Mouse (Mus musculus): ENCODE results near the gene Psat1.

DNA sequence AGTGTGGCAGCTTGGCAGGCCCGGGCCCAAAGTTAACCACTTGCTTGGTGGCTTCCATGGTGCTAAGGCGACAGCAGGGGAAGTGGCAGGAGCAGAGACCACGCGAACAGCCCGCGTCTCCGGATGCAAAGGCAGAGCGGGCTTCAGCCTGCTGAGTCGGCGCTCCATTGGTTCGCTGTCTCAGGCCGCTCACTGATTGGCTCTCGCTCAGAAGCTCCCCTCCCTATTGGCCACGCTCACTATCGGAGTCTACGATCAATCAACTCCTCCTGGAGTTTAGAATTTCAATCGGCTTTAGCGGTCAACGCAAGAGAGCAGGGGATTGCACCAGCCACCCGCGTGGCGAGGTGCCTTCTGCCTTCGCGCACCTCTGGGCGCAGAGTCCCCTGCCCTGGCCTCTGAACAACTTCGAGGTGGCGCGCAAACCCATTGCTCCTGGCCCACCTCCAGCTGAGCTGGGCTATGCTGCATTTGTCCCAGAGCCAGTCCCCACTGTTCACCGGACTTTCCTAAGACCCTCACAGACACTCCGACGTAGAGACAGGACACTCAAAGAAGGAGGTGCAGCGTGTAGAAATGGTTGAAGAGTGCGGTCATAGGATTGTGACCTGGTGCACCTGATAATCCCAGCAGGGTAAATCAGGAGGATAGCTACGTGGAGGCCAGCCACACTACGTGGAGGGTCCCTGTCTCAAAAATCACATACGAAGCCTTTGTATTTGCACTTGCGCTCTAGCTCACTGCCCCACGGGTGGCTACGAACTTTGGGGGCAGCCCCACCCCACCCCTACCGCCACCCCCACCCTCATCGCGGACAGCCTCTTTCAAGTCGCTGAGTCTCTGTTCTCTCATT lies 22.0 kb downstream of the Psat1 start:
- TF ChIP-seq GATA1 (IDR thresholded peaks at IDR 0.05; ENCODE audit: borderline replicate concordance, low read length) = peak; percentile 53; the same call in 1 of the 3 replicates
- no peak for TF ChIP-seq FLI1 (IDR thresholded peaks at IDR 0.05; ENCODE audit: low read length)

Measured in megakaryocyte, embryonic 14.5 days (primary cell).